Mouse (Mus musculus): ENCODE measurements around the gene Rraga. TPM values are rescaled to one million over a fixed set of nuclear protein-coding genes. Genes with fewer than 3 reads are reported as not detected.
"Not testable (repeated sequence)": the region's sequence is repeated elsewhere in the genome, so short reads cannot be mapped to it uniquely, and the experiment has no call there.

The Rraga gene
- total and polyA plus RNA-seq, 3 experiments, result 12.1 to 64.2 (median 48.7) TPM

DNA sequence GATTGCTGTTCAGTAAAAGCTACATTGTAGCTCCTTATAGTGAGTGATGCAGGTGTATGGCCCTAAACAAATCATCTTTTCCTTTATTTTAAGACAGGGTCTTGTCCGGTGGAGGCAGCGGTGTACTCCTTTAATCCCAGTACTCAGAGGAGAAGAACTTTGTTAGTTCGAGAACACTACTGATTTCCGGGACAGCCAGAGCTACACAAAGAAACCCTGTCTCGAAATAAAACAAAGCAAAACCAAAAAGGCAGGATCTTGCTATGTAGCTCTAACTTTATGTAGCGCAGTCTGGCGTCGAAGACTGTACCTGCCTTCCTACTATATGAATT is 36.8 kb downstream of the Rraga start:
- ATAC-seq (ENCODE audit: extremely low read depth, insufficient number of reproducible peaks, low FRiP score, poor library complexity, severe bottlenecking), result no peak
- Histone ChIP-seq H3K4me3 (ENCODE audit: low read depth, low read length) (peak overlapping the region; percentile 99), H3K4me1 (ENCODE audit: insufficient read depth, low read depth, low read length) (peaks cover 25% of the 10 kb centered on the region), H3K27me3 (ENCODE audit: insufficient read depth, low read length) (no peaks in the 10 kb centered on the region), H3K36me3 (replicated peaks) (peaks cover 17% of the 10 kb centered on the region), H3K9me3 (replicated peaks) (no peaks in the 10 kb centered on the region)
- TF ChIP-seq POLR2AphosphoS5 (IDR thresholded peaks at IDR 0.05; ENCODE audit: insufficient replicate concordance, low read depth, low read length), result no peak
- no peak for TF ChIP-seq TAL1 (conservative IDR thresholded peaks at IDR 0.05; ENCODE audit: low read depth, low read length)
- TF ChIP-seq GATA1 (IDR thresholded peaks at IDR 0.05; ENCODE audit: borderline replicate concordance, low read length), result no peak
- TF ChIP-seq CTCF (IDR thresholded peaks at IDR 0.05; ENCODE audit: low read depth, low read length), result no peak
- TF ChIP-seq GATA2 (IDR thresholded peaks at IDR 0.05; ENCODE audit: borderline replicate concordance, low read depth, low read length), result no peak
- DNase-seq (ENCODE audit: low spot score), result no peak

DNA sequence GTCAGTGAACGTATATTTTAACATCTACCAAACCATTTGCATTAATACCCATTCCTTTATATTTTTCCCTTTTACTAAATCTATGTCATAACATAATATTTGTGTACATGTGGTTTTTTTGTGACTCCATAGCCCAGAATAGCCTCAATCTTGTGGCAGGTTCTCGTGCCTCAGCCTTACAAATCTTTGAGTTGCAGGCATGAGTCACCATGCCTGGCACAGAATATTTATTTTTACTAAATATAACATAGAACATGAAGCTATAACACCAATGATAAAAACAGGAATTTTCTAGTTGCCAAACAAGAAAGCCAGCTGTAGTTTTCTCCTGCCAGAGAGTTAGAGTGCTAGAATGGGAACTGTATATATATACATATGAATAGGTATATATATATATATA is 45.0 kb downstream of the Rraga start:
- TF ChIP-seq GATA1 (IDR thresholded peaks at IDR 0.05; ENCODE audit: borderline replicate concordance, low read length), result no peak
- no peak for TF ChIP-seq GATA2 (IDR thresholded peaks at IDR 0.05; ENCODE audit: borderline replicate concordance, low read depth, low read length)
- TF ChIP-seq TAL1 (conservative IDR thresholded peaks at IDR 0.05; ENCODE audit: low read depth, low read length), result no peak
- no peak for TF ChIP-seq POLR2AphosphoS5 (IDR thresholded peaks at IDR 0.05; ENCODE audit: insufficient replicate concordance, low read depth, low read length)
- TF ChIP-seq CTCF (IDR thresholded peaks at IDR 0.05; ENCODE audit: low read depth, low read length), result no peak
- H3K4me1 ChIP-seq (ENCODE audit: insufficient read depth, low read depth, low read length), result no peaks in the 10 kb centered on the region
- H3K36me3 ChIP-seq (replicated peaks), result no peaks in the 10 kb centered on the region
- no peak overlapping the region for H3K4me3 ChIP-seq (ENCODE audit: low read depth, low read length)
- no peaks in the 10 kb centered on the region for H3K9me3 ChIP-seq (replicated peaks)
- peaks cover 5% of the 10 kb centered on the region; the same call in 1 of the 2 replicates for H3K27me3 ChIP-seq (ENCODE audit: insufficient read depth, low read length)
- ATAC-seq (ENCODE audit: extremely low read depth, insufficient number of reproducible peaks, low FRiP score, poor library complexity, severe bottlenecking) (no peak), DNase-seq (ENCODE audit: low spot score) (no peak)

- no peaks in the 10 kb centered on the region for H3K36me3 ChIP-seq (replicated peaks)
- H3K9me3 ChIP-seq (replicated peaks), result no peaks in the 10 kb centered on the region
- DNase-seq (ENCODE audit: low spot score), result no peak
- no peaks in the 10 kb centered on the region for H3K4me1 ChIP-seq (ENCODE audit: insufficient read depth, low read depth, low read length)
- TF ChIP-seq GATA1 (IDR thresholded peaks at IDR 0.05; ENCODE audit: borderline replicate concordance, low read length) (no peak), TAL1 (conservative IDR thresholded peaks at IDR 0.05; ENCODE audit: low read depth, low read length) (no peak), GATA2 (IDR thresholded peaks at IDR 0.05; ENCODE audit: borderline replicate concordance, low read depth, low read length) (no peak), CTCF (IDR thresholded peaks at IDR 0.05; ENCODE audit: low read depth, low read length) (no peak), POLR2AphosphoS5 (IDR thresholded peaks at IDR 0.05; ENCODE audit: insufficient replicate concordance, low read depth, low read length) (no peak)
- H3K4me3 ChIP-seq (ENCODE audit: low read depth, low read length), result no peak overlapping the region
- no peak for ATAC-seq (ENCODE audit: extremely low read depth, insufficient number of reproducible peaks, low FRiP score, poor library complexity, severe bottlenecking)
- peaks cover 5% of the 10 kb centered on the region; the same call in 1 of the 2 replicates for H3K27me3 ChIP-seq (ENCODE audit: insufficient read depth, low read length)
Observed at GRCm38 (mm10) chr4:86622116-86622515, 46.6 kb downstream of the Rraga start.

DNA sequence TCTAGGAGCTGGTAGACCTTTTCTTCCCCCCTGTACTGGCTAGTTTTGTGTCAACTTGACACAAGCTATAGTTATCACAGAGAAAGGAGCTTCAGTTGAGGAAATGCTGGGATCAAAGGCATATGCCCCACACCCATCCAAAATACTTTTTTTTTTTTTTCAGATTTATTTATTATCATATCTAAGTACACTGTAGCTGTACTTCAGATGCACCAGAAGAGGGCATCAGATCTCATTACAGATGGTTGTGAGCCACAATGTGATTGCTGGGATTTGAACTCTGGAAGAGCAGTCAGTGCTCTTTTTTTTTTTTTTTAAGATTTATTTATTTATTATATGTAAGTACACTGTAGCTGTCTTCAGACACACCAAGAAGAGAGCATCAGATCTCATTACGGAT is 47.1 kb downstream of the Rraga start:
- H3K4me3 ChIP-seq (ENCODE audit: low read depth, low read length); ATAC-seq (ENCODE audit: extremely low read depth, insufficient number of reproducible peaks, low FRiP score, poor library complexity, severe bottlenecking); H3K27me3 ChIP-seq (ENCODE audit: insufficient read depth, low read length); H3K36me3 ChIP-seq (replicated peaks); H3K9me3 ChIP-seq (replicated peaks); H3K4me1 ChIP-seq (ENCODE audit: insufficient read depth, low read depth, low read length); DNase-seq (ENCODE audit: low spot score): not testable (repeated sequence)

DNA sequence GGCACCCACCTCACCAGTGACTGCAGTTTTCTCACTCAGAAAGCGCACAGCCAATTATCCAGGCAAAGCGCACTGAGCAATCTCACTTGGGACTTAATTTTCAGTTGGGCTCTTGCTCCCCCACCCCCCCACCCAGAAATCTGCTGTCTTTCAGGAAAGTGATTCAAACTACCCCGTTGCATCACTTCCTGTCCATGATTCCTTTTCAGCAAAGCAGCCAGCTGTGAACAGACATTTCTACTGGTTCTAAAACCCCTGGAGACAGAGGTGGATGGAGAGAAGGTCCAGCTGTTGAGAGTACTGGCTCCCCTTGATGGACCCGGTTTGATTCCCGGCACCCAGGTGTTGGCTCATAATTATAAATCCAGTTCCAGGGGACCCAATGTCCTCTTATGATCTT is 50.0 kb downstream of the Rraga start:
- H3K9me3 ChIP-seq (replicated peaks), result 0 out of 2 replicates have a peak, but pooled peaks cover 2% of the 10 kb centered on the region
- H3K4me1 ChIP-seq (ENCODE audit: insufficient read depth, low read depth, low read length), result no peaks in the 10 kb centered on the region
- ATAC-seq (ENCODE audit: extremely low read depth, insufficient number of reproducible peaks, low FRiP score, poor library complexity, severe bottlenecking) (no peak), DNase-seq (ENCODE audit: low spot score) (no peak)
- no peak for TF ChIP-seq CTCF (IDR thresholded peaks at IDR 0.05; ENCODE audit: low read depth, low read length)
- TF ChIP-seq GATA2 (IDR thresholded peaks at IDR 0.05; ENCODE audit: borderline replicate concordance, low read depth, low read length), result no peak
- no peak for TF ChIP-seq TAL1 (conservative IDR thresholded peaks at IDR 0.05; ENCODE audit: low read depth, low read length)
- no peak for TF ChIP-seq POLR2AphosphoS5 (IDR thresholded peaks at IDR 0.05; ENCODE audit: insufficient replicate concordance, low read depth, low read length)
- TF ChIP-seq GATA1 (IDR thresholded peaks at IDR 0.05; ENCODE audit: borderline replicate concordance, low read length), result no peak
- 0 out of 2 replicates have a peak, but pooled peaks cover 3% of the 10 kb centered on the region for H3K27me3 ChIP-seq (ENCODE audit: insufficient read depth, low read length)
- H3K4me3 ChIP-seq (ENCODE audit: low read depth, low read length), result no peak overlapping the region
- no peaks in the 10 kb centered on the region for H3K36me3 ChIP-seq (replicated peaks)

- H3K4me1 ChIP-seq (ENCODE audit: insufficient read depth, low read depth, low read length); H3K27me3 ChIP-seq (ENCODE audit: insufficient read depth, low read length); H3K36me3 ChIP-seq (replicated peaks); H3K4me3 ChIP-seq (ENCODE audit: low read depth, low read length); ATAC-seq (ENCODE audit: extremely low read depth, insufficient number of reproducible peaks, low FRiP score, poor library complexity, severe bottlenecking); DNase-seq (ENCODE audit: low spot score); H3K9me3 ChIP-seq (replicated peaks): not testable (repeated sequence)
Observed at GRCm38 (mm10) chr4:86626496-86626895, 51.0 kb downstream of the Rraga start.

Other genes starting within 250 kb of the Rraga start
- not detected in 2 replicates for gene Saxo1, start 17.3 kb upstream of the Rraga start, total RNA-seq (2014; fragmentation: Nextera tagmentation)
- gene Saxo1, start 17.3 kb upstream of the Rraga start, total RNA-seq (2017), result 0.12 TPM in 1 of 2 replicates, not detected in the other
- gene Saxo1, start 17.3 kb upstream of the Rraga start, polyA plus RNA-seq (2012), result not detected in 2 replicates
- gene Haus6, start 36.4 kb downstream of the Rraga start, total RNA-seq (2014; fragmentation: Nextera tagmentation), result 46.7 and 52.7 TPM in 2 replicates
- gene Haus6, start 36.4 kb downstream of the Rraga start, total RNA-seq (2017), result 36.6 and 42.9 TPM in 2 replicates
- gene Haus6, start 36.4 kb downstream of the Rraga start, polyA plus RNA-seq (2012), result 35.2 and 37.2 TPM in 2 replicates
- 176 and 184 TPM in 2 replicates for gene Plin2, start 94.4 kb downstream of the Rraga start, total RNA-seq (2014; fragmentation: Nextera tagmentation)
- 447 and 476 TPM in 2 replicates for gene Plin2, start 94.4 kb downstream of the Rraga start, total RNA-seq (2017)
- gene Plin2, start 94.4 kb downstream of the Rraga start, polyA plus RNA-seq (2012), result 15.7 and 21.9 TPM in 2 replicates
- 33.3 and 53.3 TPM in 2 replicates for gene Dennd4c, start 172.9 kb downstream of the Rraga start, total RNA-seq (2014; fragmentation: Nextera tagmentation)
- gene Dennd4c, start 172.9 kb downstream of the Rraga start, total RNA-seq (2017), result 26.6 and 30.3 TPM in 2 replicates
- 3.2 and 3.4 TPM in 2 replicates for gene Dennd4c, start 172.9 kb downstream of the Rraga start, polyA plus RNA-seq (2012)

Data from G1E (cell line).